Mouse (Mus musculus) embryo, embryonic 10.5 days (tissue): ENCODE measurements around the gene Gpr183.

Source experiments
- DNase-seq: peaks from one replicate; pipeline ENCODE4 v3.0.0-alpha.2; 2015; ENCODE audit warnings: low spot score

Gpr183 gene

DNA sequence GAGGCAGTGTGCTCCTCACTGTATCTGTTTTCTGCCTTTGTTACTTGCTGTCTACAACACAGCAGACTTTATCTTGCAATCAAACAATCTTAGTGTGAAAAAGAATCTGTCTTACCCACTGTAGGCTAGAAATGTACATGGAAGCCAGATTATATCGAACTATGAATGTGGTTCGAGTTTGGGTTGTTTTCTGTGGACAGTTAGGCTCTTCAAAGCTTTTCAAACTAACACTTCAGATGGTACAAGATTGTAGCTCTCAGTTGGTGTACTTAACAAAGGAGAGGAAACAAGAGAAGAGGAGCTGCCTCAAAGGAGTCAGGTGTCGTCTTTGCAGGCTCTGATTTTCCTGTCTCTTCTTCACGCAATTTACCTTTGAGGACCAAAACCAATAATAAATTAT is 22.7 kb upstream of the Gpr183 start:
- no peak for DNase-seq

DNA sequence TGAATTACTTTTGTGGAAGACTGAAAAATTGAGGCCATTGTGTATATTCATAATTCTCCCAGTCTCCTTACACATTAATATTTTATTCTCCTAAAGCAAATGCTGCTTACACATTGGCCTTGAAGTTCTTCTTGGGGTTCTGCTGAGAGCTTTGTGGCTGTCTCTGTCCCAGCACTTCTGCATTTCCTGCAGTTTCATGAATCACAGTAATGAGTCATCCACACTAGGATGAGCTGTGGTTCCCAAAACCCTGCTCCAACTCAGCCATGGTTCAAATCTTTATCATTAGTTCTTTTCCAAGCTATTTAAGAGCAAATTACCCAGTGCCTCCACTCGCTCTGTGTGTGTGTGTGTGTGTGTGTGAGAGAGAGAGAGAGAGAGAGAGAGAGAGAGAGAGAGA is 22.3 kb upstream of the Gpr183 start:
- no peak for DNase-seq

DNA sequence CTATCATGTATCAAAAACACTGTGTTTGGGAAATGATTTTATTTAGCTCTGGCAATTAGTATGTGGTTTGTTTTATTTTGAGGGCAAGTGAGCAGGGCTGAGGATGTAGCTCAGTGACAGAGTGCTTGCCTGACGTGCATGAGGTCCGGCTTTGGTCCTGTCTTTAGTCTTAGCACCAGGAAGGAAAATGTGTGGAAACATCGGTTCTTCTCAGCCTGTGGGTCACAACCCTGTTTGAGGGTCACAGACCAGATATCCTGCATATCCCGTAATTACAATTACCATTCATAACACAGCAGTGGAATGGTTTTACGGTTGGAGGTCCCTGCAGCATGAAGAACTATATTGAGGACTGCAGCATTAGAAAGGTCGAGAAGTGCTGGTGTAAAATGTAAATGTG is 21.0 kb upstream of the Gpr183 start:
- no peak for DNase-seq

DNA sequence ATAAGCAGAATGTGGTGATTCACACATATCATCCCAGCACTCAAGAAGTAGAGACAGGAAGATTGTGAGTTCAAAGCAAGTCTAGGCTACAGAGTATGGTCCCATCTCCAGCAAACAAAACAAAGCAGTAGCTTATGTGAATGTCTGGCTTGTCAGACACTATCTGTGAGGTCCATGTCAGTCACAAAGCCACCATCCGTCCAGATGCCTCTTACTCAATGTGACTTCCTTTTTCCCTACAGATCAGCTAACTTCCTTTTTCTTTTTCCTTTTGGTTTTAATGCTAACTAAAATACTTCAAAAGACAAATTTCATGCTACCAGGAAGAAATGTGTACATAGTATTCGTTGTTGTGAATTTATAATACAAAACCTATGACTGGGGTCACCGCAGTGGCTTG is 20.5 kb upstream of the Gpr183 start:
- no peak for DNase-seq

DNA sequence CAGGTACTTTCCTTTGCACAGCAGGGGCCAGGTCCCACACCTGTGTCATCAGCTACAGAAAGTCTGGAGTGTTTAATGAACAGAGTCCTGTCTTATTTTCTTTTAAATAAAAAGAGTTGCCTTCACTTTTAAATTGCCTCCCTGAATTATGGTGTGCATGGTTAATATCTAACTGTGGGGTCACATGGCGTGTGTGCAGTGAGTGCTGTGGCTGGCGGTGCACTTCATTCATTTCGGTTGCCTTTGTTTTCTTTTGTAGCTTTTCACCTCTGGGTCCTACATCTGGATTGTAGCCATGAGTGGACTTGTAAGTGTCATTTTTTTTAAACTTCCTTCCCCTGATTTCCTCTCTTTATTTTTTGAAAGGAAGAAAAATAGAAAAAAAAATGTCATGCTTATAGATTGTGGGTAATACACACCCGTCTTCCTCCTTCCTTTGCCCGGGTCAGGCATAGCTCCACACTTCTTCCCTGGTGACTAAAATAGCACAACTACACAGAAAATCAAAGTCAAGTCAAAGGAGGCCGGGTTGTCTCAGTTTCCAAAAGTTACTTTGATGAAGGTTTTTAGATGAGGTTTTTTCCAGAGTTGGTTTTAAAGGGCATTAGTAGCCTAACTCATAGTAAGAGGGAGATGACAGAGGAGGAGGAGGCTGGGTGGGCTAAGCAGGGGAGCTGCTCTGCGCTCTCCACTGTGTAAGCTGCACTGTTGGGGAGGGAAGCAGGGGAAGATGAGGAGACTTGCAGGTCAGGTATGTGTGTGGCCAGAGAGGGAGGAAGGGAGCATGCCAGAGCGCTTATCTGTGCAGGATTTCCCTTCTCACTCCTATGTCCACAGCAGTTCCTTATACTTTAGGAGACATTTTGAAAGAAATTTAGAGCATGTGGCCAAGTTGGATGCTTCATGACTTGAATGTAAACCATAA is 18.3 kb upstream of the Gpr183 start:
- DNase-seq = no peak

DNA sequence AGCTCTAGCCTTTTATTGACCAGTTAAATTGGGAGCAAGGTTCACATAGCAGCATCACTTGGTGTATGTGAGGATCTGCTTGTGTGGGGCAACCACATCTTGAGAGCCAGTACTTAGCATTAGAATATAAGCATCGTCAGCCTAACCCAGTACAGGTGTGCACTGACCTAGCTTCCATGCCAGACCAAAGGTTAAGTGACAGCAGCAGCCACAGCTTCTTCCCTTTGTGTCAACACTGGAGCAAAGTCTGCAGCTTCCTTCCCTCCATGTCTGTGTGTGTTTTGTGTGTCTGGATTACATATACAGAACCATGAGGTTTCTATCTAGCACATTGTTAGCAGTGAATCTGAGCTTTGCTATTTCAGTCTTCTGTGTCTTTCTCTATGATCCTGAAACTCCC is 16.5 kb upstream of the Gpr183 start:
- no peak for DNase-seq

DNA sequence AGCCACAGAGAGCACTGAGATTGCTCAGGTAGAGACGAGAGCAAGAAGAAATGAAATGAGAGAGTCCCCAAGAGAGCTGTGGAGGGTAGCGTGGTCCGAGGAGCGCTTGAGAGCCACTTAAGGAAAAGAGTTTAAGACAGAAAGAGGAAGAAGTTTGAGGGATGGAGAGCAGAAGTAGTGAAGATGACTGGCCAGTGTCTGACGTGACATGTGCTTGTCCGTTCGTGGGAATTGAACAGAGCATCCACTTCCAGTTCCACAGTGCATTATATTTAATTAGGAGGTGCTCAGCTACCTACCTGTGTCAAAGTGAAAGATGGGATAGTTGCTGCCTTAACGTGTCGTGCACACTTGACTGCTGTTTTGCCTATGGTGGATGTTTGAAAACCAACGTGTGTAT is 8.1 kb upstream of the Gpr183 start:
- no peak for DNase-seq

DNA sequence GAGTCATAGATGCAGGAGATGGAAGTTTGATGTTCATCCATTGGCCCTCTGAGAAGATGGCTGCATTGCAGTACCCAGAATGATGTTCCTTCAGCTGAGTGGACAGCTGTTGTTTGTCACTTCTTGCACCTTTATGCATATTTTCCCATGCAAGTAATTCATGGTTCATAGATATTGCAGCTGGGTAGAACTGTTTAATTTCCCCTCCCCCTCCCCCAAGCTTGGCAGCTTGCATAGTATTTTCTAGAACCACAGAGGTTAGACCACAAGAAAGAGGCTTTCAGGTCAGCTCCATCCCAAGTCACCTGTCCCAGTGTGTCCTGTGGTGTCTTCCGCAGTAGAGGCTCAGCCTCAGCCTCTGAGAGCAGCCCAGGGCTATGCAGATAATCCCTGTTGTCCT is 5.4 kb upstream of the Gpr183 start:
- DNase-seq = no peak

DNA sequence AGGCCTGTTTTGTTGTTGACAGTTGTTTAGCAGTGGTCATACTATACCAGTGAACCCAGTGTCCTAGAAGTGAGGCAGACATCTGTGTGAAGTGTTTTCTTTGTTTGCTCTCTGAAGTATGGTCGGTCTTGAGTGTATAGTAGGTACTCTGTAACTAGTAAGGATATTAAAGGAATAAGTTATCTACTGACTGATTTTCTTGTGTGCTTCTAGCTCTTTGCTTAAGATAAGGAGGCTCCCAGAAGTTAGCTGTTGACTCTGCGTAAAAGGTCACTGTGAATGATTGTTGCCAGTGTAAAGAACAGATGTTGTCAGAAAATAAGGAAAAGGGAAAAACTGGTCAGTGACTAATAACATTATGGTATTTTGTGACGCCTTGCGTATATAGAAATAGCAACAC is 2.1 kb upstream of the Gpr183 start:
- DNase-seq = no peak

DNA sequence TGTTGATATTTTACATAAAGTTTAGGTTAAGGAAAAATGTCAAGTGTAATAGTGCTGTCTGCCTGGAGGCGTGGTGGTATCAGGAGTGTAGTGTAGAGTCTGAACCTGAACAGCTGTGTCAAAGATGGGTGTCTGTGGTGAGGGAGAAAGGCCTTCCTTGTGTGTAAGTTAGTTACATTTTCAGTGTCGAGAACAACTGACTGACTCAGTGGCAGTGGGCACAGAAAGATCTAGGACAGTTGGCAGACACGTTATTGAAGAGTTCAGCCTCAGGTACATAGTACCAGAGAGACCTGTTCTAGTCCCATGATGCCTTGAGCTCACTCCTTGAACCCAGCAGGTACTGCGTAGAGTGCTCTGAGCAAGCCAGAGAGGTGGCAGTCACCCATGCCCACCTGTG is 466 bp upstream of the Gpr183 start:
- no peak for DNase-seq

DNA sequence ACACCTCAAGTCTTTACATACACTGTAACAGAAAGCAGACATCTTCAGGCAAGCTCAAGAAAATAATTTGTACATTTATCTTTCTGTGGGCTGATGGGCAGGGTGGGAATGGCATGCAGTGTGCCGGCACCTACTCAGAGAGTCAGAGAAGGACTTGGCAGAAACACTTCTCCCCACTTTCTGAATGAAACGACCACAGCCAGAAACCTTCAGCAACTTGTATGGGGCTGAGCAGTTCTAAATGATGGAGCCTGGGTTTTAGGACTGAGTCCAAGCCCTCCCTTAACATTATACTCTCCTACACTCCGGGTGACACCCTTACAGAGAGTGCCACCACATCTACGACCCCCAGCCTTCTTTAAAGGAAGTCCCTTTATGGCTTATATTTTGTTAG is 1.1 kb downstream of the Gpr183 start:
- DNase-seq = no peak

DNA sequence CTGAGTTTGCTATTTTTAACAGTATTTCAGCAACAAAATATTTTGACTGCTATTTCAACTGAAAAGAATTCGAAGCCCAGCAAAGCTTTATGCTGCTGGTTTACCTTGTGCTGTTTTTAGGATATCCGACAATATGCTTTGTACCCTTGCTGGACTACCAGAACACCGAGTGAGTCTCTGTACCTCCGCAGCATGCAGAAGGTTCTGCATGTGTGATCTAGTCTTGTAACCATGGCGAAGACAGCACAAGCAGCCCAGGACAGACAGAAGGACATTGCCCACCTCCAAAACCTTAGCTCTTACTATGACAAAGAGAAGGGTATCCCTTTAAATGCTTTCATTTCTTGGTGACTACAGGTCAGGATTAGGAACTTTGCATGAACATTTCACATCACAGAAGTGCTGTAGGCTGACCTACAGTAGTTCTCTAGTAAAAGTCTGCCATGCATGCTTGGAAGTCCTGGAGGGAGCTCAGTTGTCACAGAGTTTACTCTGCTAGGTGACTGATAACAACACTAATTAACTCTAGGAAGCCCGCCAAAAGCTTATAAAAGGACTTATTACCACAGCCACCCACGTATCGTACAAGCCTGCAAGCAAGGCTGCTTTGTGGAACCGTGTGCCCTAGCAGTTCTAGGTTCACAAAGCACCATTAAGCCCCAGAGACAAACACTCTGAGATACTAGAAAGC is 1.6 kb downstream of the Gpr183 start:
- DNase-seq = no peak

DNA sequence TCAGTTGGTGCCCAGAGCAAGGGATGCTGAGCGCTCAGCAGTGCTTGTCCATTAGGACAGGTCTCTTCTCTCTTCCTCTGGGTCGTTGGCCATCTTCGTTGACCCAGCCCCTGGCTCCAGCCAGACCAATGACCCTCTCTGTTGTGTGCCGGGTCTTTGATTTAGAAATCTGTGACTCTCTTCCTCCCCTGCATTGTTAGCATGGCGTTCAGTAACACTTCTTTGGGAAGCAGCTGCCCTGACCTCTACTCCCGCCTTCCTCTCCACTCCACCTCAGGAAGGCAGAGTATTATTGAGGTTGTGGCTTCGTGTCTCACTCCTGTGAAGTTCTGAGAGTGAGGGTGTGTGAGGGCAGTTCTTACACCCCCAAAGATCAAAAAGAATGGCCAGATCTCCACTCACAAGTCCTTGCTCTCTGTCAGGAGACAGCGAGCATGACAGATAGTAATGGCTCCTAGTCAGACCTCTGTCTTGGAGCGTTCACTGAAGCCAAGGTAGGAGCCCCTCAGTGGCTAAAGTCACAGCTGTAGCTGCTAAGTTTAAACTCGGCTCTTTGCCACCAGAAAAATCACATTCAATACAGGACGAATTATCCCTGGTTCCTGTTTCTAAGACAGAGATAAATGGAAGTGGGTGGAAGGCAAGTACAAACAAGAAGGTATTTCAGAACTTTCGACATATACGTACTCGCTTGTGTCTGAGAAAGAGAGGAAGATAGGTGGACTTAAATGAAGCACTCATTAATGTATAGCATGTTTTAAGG is 2.7 kb downstream of the Gpr183 start:
- DNase-seq = no peak

DNA sequence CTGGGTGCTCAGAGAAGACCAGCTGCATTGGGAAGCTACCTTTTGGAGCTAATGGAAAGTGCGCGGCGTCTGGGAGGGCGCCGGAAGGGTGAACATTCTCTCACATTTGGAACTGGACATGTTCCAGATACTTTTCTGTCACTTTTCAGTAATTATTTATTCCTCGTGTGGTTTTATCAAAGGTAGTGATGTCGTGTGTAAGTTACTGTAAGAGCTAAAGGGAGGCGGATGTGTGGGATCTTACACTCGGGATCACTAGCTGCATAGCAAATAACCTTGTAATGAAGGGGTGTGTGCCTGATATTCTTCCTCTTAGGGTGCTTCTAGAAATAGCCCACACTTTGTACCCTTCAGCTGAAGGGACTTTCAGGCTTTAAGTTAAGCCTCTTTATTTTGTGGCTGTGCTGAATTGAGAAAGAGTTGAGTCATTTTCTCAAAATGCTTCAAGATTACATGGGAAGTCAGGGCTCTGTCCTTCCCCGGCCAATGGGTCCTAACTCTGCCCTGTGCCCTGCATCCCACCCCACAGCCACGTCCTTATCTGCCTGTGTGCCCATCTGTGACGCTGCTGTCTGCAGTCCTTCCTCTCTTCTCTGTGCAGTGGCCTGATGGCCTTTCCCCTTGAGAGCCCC is 3.4 kb downstream of the Gpr183 start:
- no peak for DNase-seq

DNA sequence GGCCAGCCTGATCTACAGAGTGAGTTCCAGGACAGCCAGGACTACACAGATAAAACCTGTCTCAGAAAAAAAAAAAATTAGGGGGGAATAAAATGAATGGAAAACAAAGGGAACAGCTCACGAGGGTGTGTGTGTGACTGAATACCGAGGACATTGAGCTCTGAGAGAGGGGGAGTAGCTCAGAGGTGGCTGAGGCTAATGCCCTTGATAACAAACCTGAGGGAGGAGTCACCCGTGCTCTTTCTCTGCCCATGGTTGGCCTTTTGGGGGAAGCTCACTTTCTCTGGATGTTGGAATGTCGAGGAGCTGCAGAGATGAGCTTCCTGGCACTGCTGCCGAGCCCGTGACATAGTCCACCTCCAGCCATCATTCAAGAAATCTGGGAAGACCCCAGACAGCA is 4.0 kb downstream of the Gpr183 start:
- no peak for DNase-seq

DNA sequence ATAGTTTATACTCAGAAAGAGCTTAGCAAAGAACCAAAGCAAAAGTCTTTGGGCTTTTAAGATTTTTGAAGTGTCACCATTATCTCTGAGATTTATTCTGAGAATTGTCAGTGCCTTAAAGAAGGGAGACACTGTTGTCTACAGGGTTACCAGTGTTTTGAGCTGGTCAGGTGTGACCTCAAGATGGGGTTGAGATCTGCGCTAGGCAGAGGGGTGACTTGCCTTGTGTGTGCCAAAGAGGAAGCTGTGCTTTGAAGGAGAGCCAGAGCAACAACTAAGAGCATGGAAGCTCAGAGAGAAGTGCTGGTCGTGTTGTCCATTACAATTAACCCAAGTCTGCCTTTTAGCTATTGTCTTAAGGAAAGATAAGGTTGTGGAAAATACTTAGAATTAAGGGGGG is 4.5 kb downstream of the Gpr183 start:
- no peak for DNase-seq

DNA sequence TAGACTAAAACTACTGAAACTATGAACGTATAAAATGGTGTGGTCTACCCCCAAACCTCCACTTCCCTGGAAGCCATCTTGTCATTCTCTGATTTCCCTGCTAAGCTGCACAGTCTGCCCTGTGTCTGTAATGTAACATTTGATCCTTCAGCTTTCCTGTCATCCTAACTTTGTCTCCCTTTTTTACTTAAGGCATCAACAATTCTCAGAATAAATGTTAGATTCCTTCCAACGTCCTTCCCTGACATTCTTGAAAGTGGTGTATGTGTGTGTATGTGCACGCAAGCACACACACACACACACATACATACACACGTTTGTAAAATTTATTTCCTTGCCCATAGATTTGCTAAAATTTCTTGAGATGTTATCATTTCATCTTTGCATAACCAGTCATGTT is 5.0 kb downstream of the Gpr183 start:
- no peak for DNase-seq

DNA sequence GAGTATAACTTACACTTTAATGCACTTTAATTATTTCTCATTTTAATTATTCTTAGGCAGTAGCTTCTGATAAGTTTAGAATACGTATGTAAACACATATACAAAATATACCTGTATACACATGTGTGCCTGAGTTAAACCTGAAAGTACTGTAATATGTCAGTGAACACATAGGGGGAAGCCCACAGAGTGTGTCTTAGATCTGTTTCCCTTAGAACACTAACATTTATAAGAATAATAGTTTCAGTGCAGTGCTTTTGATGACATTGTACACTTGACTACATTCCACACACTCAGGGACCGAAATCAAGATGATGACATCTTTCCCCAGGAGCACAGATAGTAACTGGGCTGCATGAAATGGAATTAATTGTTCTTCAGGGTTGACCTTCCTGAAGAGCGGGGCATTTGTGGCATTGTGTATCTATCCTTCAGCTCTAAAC is 5.4 kb downstream of the Gpr183 start:
- no peak for DNase-seq

DNA sequence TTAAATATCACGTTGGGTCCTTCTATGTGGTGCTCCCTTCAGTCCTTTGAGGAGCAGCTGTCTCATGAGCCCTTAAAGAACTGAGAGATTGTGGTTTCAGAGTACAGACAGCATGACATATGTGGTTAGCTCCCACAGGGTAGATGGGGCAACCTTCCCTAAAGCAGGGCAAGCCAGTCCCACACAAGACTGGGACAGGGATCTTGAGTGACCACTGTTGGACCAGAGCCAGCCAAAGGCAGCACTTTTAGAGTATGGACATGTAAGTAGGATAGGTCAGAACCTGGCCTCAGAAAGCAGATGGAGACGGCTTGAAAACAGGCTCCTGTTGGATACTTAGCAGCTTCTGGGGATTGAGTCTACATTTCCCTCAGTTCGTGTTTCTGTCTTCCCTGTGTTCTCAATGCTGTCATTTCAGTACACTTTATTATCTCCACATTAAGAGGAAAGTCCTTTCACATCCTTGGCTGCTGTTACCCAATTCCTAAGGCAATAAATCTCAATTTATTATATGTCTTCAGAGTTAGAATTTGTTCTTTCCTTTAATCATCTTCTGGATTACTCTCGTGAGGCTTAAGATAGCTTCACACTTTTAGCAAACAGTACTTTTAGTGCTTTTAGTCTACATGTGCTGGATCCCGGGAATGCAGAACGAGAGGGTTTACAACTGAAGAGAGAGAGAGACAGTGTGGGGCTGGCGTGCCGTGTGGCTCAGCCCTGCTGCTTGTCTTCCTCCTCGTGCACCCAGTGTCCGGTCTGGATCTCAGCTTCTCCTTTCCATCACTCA is 6.1 kb downstream of the Gpr183 start:
- no peak for DNase-seq

DNA sequence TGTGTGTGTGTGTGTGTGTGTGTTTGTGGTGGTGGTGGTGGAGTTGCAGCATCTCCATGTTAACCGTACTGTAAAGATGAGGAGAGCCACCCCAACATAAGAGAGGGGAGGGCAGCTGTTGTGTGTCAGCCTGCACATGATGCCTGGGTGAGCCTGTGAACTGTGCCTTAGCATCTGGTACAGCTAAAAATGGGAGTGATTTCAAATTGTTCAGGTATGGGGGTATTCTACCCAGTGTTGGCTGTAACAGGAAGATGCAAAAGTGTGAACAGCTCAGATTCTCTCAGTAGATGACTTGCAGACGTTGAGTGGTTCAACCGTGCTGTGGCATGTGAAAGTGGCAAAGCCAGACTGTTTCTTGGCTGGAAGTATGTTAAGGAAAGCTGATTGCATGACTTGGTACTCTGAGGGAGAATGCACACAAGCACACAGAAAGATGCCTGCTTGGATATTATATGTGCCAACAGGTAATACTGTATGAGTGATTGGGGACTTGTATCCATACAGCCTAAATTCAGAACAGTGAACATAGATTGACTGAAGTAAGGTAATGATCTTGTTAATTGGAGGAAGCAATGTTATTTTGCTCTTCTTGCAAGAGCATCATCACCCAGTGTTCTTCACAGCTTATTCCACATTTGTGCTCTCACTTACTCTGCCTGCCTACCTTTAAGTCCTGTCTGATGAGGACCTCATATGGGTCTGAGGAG is 6.8 kb downstream of the Gpr183 start:
- DNase-seq = no peak
